Mouse (Mus musculus) CD4-positive helper T cell, adult 2 months (primary cell): ENCODE measurements around the gene Cdrt4.

ENCODE experiments used
- DNase-seq: peaks from one replicate; pipeline ENCODE4 v3.0.0-alpha.2; 2012; ENCODE audit warnings: low read depth, missing footprints, low spot score

The Cdrt4 gene

DNA sequence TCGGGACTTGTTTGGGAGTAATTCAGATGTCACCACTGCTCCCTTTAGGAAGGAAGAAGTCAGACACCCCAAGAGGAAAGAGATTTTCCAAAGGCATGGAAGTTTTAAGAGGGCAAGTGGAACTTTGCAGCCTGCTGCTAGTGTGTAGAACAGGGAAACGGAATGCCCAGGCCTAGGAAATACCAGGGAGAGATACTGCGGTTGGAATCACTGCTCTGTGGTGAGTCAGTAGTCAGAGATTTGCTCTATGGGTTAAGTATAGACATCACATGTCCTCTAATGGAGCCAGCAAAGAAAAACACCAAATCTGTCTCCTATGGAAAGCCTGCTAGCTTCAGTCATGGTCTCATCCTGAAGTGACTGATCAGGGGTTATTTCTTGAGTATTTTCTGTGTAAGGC is 10.8 kb upstream of the Cdrt4 start:
- DNase-seq: no peak

DNA sequence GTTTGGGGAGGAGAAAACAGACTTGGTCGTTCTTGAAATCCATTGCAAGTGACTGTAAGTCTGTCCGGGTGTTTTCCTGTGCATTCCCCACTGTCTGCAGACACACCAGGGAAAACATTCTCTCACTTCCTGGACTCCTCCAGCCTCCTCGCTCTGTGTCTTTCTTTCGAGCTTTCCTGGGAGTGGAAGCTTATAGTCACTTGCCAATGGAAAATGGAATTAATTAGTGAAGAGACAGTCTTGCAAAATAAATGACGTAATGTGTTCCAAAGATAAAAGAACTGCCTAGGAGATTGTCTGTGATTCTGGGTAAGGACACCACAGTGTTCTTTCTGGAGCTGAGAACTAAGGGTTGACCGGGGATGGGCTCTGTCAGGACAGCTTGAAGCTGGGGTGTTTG is 7.5 kb upstream of the Cdrt4 start:
- DNase-seq: no peak

DNA sequence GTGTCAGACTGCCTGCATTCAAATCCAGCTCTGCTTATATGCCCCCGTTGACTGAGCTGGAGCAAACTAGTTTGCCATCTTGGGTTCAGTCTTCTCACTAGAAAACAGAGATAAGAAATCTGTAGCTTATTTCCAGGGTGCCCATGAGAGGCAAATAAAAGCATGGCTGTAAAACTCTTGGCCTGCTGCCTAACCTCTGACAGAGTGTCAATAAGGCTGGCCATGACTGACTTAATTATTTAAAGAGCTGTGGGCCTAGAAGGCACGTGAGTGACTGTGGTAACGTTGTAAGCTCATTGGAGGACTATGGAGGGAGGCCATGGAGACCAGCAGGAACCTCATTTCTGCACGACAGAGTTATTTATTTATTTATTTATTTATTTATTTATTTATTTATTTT is 5.5 kb upstream of the Cdrt4 start:
- no peak for DNase-seq

GRCm38 (mm10) chr11:62949548-62949947 is 1.4 kb upstream of the Cdrt4 start:
- DNase-seq: no peak

- no peak for DNase-seq
Measured at GRCm38 (mm10) chr11:62954766-62955165, 3.8 kb downstream of the Cdrt4 start.

DNA sequence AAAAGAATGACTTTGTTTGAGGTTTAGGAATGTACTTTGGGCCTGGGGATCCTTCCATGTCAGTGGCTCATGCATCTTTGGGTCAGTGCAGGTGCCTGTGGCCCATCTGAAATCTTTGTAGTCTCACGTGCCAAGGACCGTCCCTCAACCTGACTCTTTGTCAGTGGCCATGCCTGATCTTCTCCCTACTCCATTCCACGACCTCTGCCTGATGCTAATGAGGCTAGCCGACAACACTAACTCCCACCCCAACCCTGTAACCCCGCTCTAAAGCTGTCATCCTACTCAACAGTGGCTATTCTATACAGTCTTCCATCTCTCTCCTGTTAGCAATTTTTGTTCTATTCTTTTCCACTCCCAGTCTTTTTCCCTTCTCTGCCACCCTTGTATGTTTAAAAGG is 4.2 kb downstream of the Cdrt4 start:
- DNase-seq: no peak

DNA sequence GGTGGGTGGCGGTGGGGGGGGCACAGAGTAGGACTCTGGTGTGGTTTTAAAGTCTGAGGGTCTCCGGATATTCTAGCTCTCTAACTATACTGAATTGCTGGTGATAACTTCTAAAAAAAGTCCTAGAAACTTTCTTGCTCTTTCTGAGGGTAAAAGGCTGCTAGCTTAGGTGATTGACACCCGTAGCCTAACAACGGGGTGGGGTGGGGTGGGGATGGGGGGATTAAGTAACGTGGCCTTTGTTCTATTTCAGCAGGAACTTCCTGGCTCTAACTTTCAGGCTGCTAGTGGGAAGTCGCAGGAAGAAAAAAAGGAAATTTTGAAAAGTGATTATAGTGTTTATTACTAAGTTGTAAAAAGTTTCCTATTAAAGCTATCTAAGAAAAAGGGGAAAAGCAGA is 4.8 kb downstream of the Cdrt4 start:
- DNase-seq: no peak

GRCm38 (mm10) chr11:62957626-62958180 is 6.7 kb downstream of the Cdrt4 start:
- no peak for DNase-seq

- DNase-seq: no peak
Measured at GRCm38 (mm10) chr11:62963292-62963691, 12.3 kb downstream of the Cdrt4 start.

- DNase-seq: no peak
Measured at GRCm38 (mm10) chr11:62966424-62966764, 15.4 kb downstream of the Cdrt4 start.

- DNase-seq: no peak
Measured at GRCm38 (mm10) chr11:62966765-62967633, 16.0 kb downstream of the Cdrt4 start.

GRCm38 (mm10) chr11:62977176-62977575 is 26.2 kb downstream of the Cdrt4 start:
- DNase-seq: no peak

DNA sequence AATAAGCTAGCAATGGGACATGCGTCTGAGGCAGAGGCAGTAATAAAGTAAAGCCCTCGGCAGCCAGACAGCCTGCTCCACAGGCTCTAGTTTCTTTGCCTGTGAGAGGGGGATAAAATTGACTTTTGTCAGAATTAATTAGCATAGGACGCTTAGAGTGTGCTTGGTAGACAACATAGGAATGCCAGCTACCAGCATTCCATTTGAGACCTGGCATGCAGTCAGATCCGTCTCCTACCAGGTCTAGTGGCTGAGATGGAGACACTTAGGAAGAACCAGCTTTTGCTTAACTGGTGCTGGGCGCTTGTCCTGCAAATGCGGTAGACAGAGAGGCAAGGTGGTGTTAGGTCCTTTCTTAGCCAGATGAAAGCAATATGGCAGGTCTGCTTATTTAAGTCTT is 27.9 kb downstream of the Cdrt4 start:
- no peak for DNase-seq

DNA sequence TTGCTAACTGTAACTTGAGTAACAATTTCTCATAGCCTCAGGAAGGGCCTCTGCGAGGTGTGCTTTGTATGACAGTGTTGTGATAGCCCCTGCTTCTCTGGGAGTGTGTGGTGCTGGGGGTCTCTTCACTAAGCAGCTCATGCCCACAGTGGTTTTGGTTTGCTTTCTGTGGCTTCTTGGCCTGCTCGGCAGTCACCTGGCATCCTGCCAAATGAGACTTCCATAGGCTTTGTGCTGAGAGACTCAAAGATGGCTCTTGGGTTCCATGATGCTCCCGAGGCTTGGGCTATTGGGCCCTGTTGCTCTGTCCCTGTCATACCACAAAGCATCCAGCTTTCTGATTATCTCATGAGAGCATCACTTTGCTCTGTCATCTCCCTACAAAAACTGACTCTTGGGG is 30.7 kb downstream of the Cdrt4 start:
- no peak for DNase-seq

- no peak for DNase-seq
Measured at GRCm38 (mm10) chr11:62983793-62984192, 32.8 kb downstream of the Cdrt4 start.

GRCm38 (mm10) chr11:62984365-62984764 is 33.4 kb downstream of the Cdrt4 start:
- DNase-seq: no peak

DNA sequence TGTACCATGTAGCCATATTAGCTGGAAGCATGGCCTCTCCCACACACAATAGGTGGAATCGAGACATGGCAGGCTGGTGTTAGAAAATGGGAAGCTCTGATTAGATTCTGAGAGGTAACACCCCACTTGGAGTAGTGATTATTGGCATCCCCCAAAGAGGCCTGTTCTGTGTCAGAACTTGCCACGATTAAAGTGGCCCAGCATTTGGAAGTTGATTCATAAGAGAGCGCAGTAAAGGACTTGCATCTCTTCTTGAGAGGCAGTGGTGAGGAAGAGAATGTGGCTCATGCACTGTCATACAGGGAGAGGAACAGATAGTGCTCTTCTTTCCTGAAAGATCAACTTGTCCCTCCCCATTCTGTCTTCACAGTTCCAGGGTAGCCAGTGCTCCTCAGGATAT is 34.1 kb downstream of the Cdrt4 start:
- no peak for DNase-seq

DNA sequence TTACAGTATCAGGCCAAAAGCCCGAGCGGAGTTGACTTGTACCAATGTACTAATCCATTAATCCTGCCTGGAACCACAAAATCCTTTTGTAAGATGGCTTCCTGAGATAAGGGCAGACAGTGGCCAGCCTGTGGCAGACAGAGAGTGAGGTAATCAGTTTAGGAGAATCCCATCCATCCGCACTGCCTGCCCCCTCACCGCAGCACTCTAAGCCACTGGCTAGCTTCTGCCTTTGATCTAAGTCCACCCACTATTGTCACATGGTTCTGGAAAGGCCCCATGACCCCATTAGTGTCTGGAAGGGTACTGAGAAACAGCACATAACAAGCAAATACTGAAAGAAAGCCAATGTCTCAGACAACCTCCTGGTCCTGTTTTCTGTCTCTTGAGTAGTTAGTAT is 35.6 kb downstream of the Cdrt4 start:
- no peak for DNase-seq

GRCm38 (mm10) chr11:62990150-62990685 is 39.2 kb downstream of the Cdrt4 start:
- DNase-seq: no peak

DNA sequence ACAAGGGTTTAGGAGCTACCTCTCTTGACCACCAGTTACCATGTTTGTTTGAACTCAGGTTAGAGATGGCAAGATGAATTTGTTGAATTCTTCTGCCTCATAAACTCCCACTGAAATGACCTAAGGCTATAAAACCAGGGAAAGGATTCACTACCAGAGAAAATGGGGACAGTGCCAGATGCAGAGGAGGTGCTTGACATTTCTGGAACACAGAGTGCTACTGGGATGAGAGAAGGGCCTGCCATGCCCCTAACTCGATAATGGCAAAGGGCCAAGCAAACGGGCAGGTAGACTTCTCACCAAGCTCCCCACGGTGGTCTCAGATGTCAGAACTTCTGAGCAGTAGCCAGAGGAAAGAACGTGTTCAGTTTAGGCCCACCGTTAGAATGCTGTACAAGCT is 39.8 kb downstream of the Cdrt4 start:
- no peak for DNase-seq

GRCm38 (mm10) chr11:62992545-62993242 is 41.7 kb downstream of the Cdrt4 start:
- DNase-seq: no peak

DNA sequence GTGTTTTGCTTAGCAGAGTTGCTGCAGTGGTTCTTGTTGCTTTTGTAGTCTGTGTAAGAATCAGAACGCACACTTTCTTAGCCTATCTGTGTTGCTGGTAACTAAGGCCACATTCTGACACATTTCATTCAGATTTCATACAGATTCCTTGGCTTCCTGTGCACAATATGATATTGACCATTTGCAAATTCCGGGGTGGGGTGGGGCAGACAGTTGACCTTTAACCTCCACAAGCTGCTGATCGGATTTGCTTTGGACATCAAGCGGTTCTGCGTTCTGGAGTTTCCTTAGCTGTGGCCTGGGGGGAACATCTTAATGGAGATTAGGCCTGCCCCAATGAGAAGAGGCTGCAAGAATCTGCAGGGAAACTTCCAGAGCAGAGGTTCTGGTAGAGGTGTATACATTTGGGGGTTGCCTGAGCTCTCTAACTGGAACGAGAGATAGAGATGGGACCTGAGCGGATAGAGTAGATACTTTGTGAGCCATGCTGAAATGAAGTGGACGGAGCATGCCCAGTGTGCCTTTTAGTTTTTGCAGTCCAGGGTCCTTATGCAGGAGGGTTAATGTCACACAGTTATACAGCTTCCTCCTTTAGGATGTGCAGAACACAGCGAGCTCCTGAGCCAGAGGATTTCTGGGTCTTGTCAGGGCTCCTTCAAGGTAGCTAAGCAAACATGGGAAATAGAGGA is 44.2 kb downstream of the Cdrt4 start:
- no peak for DNase-seq
